Mouse (Mus musculus) monocyte, adult 2 months (primary cell): Measurements from ENCODE around the gene Slc51b.

Experiments used
- DNase-seq, 2 experiments: peaks; one replicate each; pipeline ENCODE4 v3.0.0; 2022; ENCODE audit warnings: low spot score in 2 of 2, low read depth in 1 of 2

Gene Slc51b

DNA sequence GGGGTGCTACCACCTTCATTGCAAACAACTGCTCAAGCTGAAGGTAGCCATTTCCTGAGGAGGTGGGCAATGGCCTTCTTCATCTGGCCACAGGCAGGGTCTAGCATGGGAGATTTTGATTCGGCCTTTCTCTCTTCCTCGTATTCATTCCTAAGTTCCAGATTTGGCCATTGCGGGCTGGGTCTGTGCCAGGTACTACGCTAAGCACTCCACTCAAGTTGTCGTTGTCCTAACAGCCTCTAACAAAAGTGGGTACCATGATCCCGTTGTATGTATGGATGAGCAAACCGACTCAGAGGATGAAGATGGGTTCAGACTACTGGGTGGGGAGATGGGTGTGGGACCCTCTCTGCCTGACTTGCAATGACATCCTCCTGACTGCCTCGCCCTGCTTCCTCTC, 12.4 kb downstream of the Slc51b start:
- DNase-seq, result no peak

- DNase-seq, result no peak
Measured at GRCm38 (mm10) chr9:65408871-65409295, 13.9 kb downstream of the Slc51b start.

- DNase-seq, result no peak
Measured at GRCm38 (mm10) chr9:65407861-65408260, 14.9 kb downstream of the Slc51b start.

- DNase-seq, result no peak
Measured at GRCm38 (mm10) chr9:65407327-65407726, 15.4 kb downstream of the Slc51b start.

DNA sequence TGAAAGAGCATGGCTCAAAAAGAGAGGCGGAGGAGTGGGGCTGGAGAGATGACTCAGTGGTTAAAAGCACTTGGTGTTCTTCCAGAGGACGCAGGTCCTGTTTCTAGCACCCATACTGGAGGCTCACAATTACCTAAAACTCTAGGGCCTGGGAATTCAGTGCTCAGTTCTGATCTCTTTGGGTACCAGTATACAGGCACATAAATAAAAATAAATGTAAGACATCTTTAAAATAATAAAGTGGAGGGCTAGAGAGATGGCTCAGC, 17.6 kb downstream of the Slc51b start:
- DNase-seq, result no peak

GRCm38 (mm10) chr9:65404331-65405183, 18.2 kb downstream of the Slc51b start:
- no peak for DNase-seq

DNA sequence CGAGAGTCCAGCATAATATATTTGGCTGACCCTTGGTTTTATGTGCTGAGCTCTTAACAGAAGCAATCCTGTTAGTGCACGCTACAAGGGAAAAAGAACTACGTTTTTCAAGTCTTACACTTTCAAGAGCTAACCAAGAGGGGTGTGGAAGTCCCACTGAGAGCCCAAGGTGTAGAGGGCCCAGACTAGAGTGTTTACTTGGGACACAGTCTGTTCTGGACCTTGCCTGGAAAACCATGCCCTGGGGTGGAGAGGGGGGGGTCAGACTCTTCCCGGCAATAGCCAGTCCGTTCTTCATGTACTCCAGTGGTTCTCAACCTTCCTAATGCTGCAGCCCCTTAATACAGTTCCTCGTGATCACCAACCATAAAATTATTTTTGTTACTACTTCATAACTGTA, 22.8 kb downstream of the Slc51b start:
- no peak for DNase-seq

- no peak for DNase-seq
Measured at GRCm38 (mm10) chr9:65398279-65398678, 24.5 kb downstream of the Slc51b start, which contains the start of gene Rasl12. TSS of gene Rasl12 (plus strand) at chr9:65398506.

GRCm38 (mm10) chr9:65394360-65394759, 28.4 kb downstream of the Slc51b start:
- DNase-seq, result no peak

- DNase-seq, result no peak
Measured at GRCm38 (mm10) chr9:65393606-65394005, 29.1 kb downstream of the Slc51b start.

DNA sequence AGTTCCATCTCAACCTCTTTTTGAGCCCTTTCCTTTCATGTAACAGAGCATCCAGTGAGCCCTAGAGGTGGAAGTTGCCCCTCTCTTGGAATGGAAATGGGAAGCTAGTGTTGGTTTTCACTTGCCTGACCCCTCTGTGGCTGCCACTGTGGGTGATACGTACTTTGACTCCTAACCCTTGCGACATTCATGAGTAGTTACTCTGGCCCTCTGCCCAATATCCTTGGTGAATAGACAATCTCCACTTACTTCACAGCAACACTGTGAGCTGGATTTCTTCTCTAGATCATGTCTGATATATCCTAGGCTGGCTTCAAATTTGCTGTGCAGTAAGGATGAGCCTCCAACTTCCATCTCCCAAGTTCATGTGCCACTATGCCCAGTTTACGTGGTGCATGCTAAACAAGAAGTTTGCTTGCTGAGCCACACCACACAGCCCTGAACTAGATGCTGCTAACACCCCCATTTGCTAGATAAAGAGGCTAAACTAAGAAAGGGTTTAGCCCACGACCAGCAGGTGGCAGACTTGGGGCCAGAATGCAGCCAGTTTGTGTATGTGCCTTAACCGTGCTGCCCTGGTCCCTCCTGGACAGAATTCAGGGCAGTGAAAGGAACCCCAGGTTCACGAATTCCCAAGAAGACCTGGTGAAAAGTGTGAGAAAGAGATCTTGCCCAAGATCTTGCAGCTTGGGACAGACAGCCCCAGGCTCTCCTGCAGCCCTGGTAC, 30.0 kb downstream of the Slc51b start:
- no peak for DNase-seq

- DNase-seq, result no peak
Measured at GRCm38 (mm10) chr9:65391613-65391964, 31.2 kb downstream of the Slc51b start, which contains the start of gene Kbtbd13. TSS of gene Kbtbd13 (minus strand) at chr9:65391652.

GRCm38 (mm10) chr9:65390752-65391612, 31.8 kb downstream of the Slc51b start:
- no peak for DNase-seq

- DNase-seq, result no peak
Measured at GRCm38 (mm10) chr9:65386373-65387140, 36.2 kb downstream of the Slc51b start.

- no peak for DNase-seq
Measured at GRCm38 (mm10) chr9:65384276-65384675, 38.5 kb downstream of the Slc51b start.

- DNase-seq, result no peak
Measured at GRCm38 (mm10) chr9:65382751-65383097, 40.0 kb downstream of the Slc51b start.

DNA sequence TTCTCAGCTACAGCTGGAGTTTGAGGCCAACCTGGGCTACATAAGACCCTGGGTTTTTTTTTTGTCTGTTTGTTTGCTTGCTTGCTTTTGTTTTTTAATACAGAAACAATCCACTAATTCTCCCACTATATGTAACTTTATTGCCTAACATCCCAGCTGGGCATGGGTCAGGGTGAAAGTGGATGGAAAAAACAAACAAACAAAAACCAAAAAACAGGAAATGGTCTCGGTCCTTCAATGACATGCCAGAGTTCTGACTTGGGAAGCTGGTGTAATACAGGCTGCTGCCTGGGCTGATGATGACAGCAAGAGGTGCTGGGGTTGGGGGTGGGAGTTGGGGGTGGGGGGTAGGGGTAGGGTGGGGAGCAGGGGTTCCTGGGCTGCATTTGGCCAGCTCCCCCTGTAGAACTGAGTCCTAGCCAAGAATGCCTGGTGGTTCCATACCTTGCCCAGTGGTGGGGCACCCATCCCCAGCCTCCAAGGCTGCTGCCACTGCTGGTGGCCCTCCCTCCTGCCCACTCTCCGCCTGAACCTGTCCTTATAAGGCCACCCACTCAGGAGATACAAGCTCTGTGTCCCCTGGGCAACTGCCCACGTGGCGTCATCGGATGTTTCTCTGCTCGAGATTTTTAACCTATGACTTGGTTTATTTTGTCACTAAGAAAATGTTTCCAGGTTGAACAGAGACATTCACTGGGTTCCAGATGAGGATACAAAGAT, 40.6 kb downstream of the Slc51b start:
- DNase-seq, result no peak

DNA sequence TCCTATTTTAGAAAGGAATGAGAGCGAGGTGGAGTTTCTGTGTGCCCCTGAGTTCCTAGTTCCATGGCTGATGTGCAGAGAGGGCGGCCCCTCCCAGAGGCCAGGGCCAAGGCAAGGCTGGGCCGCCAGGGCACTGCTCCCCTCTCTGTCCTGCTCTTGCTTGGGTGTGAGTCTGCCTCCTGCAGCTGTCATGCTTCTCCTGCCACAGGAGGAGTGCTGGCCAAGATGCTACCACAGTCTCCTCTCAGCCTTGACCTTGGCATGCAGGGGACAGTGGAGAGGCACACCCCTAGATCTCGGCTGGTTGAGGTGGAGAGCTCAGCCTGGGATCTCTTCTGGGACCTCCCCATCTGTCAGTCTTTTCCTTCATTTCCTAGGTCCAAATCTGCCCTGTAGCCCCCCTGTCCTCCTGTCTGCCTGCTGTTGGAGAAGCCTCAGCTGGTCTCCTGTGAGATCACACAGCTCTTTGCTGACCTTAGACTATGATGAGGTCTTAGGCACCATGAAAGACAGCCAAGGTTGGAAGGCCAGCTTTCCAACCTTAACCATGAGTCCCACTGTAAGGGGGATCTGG, 41.7 kb downstream of the Slc51b start:
- no peak for DNase-seq

DNA sequence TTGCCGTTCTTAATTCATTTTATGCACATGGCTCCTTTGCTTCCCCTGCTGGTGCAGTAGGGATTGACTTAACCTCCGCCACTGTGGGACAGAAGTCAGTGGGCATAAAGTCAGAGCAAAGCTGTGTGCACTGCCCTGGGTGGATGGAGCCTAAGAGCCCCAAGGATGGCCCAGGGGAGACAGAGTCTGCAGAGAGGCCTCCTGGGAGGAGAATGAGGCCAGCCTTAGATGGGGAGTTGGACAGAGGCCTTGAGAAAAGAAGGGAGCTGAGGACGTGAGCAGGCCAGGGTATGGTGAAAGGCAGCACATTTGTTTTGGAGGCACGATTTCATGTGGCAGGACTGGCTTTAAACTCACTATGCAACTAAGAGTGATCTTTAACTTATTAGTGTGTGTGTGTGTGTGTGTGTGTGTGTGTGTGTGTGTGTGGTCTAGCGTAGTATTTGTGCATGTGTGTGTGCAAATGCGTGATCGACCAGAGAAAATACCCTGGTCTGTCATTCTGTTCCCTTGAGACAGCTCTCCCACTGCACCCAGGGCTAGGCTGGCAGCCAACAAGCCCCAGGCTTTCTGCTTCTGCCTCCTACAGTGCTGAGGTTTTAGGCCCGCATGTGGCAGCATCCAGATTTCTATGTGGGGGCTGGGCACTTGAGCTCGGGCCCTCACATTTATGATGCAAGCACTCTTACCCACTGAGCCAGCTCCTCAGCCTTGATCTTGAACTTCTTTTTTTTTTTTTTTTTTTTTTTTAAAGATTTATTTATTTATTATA, 47.4 kb downstream of the Slc51b start:
- DNase-seq, result no peak
